Mouse (Mus musculus): ENCODE measurements around the gene Hspa1a.
"Not testable (repeated sequence)": the region's sequence is repeated elsewhere in the genome, so short reads cannot be mapped to it uniquely, and the experiment has no call there.

The Hspa1a gene

GRCm38 (mm10) chr17:35002153-35002865, 30.4 kb upstream of the Hspa1a start:
- in situ Hi-C loops (cut with MboI; ENCODE audit: unreplicated experiment in 2 of 2): loop anchor here in 1 of 2 experiments (10.0 kb wide), 1 partner anchor 232 kb away; the partner anchor contains the start of genes Atp6v1g2 and Nfkbil1

- in situ Hi-C loops (cut with MboI; ENCODE audit: unreplicated experiment in 2 of 2): loop anchor here in 1 of 2 experiments (10.0 kb wide), 1 partner anchor 233 kb away; the partner anchor contains the start of genes Atp6v1g2 and Nfkbil1
Observed at GRCm38 (mm10) chr17:35001452-35002152, 29.6 kb upstream of the Hspa1a start.

- in situ Hi-C loops (cut with MboI; ENCODE audit: unreplicated experiment in 2 of 2): loop anchor here in 1 of 2 experiments (10.0 kb wide), 1 partner anchor 234 kb away; the partner anchor contains the start of genes Atp6v1g2 and Nfkbil1
Observed at GRCm38 (mm10) chr17:35000717-35001451, 28.9 kb upstream of the Hspa1a start, which contains the start of gene Vars. Vars (plus strand) TSS chr17:35000987.

- in situ Hi-C loops (cut with MboI; ENCODE audit: unreplicated experiment in 2 of 2): loop anchor here in 1 of 2 experiments (10.0 kb wide), 1 partner anchor 235 kb away; the partner anchor contains the start of genes Atp6v1g2 and Nfkbil1
Observed at GRCm38 (mm10) chr17:34999871-35000716, 28.1 kb upstream of the Hspa1a start.

GRCm38 (mm10) chr17:34998526-34999430, 26.8 kb upstream of the Hspa1a start:
- in situ Hi-C loops (cut with MboI; ENCODE audit: unreplicated experiment in 2 of 2): no loop called here

GRCm38 (mm10) chr17:34997142-34997483, 25.2 kb upstream of the Hspa1a start:
- in situ Hi-C loops (cut with MboI; ENCODE audit: unreplicated experiment in 2 of 2): no loop called here

GRCm38 (mm10) chr17:34996411-34997141, 24.6 kb upstream of the Hspa1a start:
- in situ Hi-C loops (cut with MboI; ENCODE audit: unreplicated experiment in 2 of 2): no loop called here

- in situ Hi-C loops (cut with MboI; ENCODE audit: unreplicated experiment in 2 of 2): not testable (repeated sequence)
Observed at GRCm38 (mm10) chr17:34995927-34996326, 24.0 kb upstream of the Hspa1a start.

- in situ Hi-C loops (cut with MboI; ENCODE audit: unreplicated experiment in 2 of 2): not testable (repeated sequence)
Observed at GRCm38 (mm10) chr17:34995192-34995591, 23.2 kb upstream of the Hspa1a start.

GRCm38 (mm10) chr17:34994751-34995150, 22.8 kb upstream of the Hspa1a start:
- in situ Hi-C loops (cut with MboI; ENCODE audit: unreplicated experiment in 2 of 2): no loop called here

- in situ Hi-C loops (cut with MboI; ENCODE audit: unreplicated experiment in 2 of 2): loop anchor here (5.0 to 10.0 kb wide), 4 partner anchors 37 to 129 kb away; partner anchors contain the start of genes Slc44a4 (in 2 of the 2), Nelfe (in 1 of the 2) and Skiv2l (in 1 of the 2)
Observed at GRCm38 (mm10) chr17:34984218-34984617, 12.3 kb upstream of the Hspa1a start.

GRCm38 (mm10) chr17:34982328-34982727, 10.4 kb upstream of the Hspa1a start:
- in situ Hi-C loops (cut with MboI; ENCODE audit: unreplicated experiment in 2 of 2): loop anchor here (5.0 to 10.0 kb wide), 4 partner anchors 35 to 128 kb away; partner anchors contain the start of genes Slc44a4 (in 2 of the 2), Nelfe (in 1 of the 2) and Skiv2l (in 1 of the 2)

GRCm38 (mm10) chr17:34981690-34982180, 9.8 kb upstream of the Hspa1a start, which contains the start of gene Lsm2:
Lsm2 (plus strand) TSS chr17:34981862.
- in situ Hi-C loops (cut with MboI; ENCODE audit: unreplicated experiment in 2 of 2): loop anchor here (5.0 to 10.0 kb wide), 4 partner anchors 34 to 127 kb away; partner anchors contain the start of genes Slc44a4 (in 2 of the 2), Nelfe (in 1 of the 2) and Skiv2l (in 1 of the 2)

GRCm38 (mm10) chr17:34980655-34981054, 8.7 kb upstream of the Hspa1a start:
- in situ Hi-C loops (cut with MboI; ENCODE audit: unreplicated experiment in 2 of 2): loop anchor here (5.0 to 10.0 kb wide), 4 partner anchors 33 to 126 kb away; partner anchors contain the start of genes Slc44a4 (in 2 of the 2), Nelfe (in 1 of the 2) and Skiv2l (in 1 of the 2)

- in situ Hi-C loops (cut with MboI; ENCODE audit: unreplicated experiment in 2 of 2): loop anchor here (5.0 to 10.0 kb wide), 4 partner anchors 32 to 125 kb away; partner anchors contain the start of genes Slc44a4 (in 2 of the 2), Nelfe (in 1 of the 2) and Skiv2l (in 1 of the 2)
Observed at GRCm38 (mm10) chr17:34979631-34980030, 7.7 kb upstream of the Hspa1a start.

GRCm38 (mm10) chr17:34978239-34978638, 6.3 kb upstream of the Hspa1a start:
- in situ Hi-C loops (cut with MboI; ENCODE audit: unreplicated experiment in 2 of 2): no loop called here

- in situ Hi-C loops (cut with MboI; ENCODE audit: unreplicated experiment in 2 of 2): no loop called here
Observed at GRCm38 (mm10) chr17:34977000-34977399, 5.0 kb upstream of the Hspa1a start.
